Mouse (Mus musculus): ENCODE measurements around the gene Soga1. TPM values are rescaled to one million over a fixed set of nuclear protein-coding genes. Genes with fewer than 3 reads are reported as not detected.

Gene Soga1
- total RNA-seq, 1 experiment from 2014 or later: 0.23 TPM

- no peak for ATAC-seq (ENCODE audit: extremely low read depth, insufficient number of reproducible peaks, low FRiP score, poor library complexity, severe bottlenecking)
These were observed 6.0 kb upstream of the Soga1 start for GRCm38 (mm10) chr2:157084831-157085585.

GRCm38 (mm10) chr2:157081960-157082359 is 2.9 kb upstream of the Soga1 start:
- ATAC-seq (ENCODE audit: extremely low read depth, insufficient number of reproducible peaks, low FRiP score, poor library complexity, severe bottlenecking): no peak

GRCm38 (mm10) chr2:157081331-157081730 is 2.3 kb upstream of the Soga1 start:
- no peak for ATAC-seq (ENCODE audit: extremely low read depth, insufficient number of reproducible peaks, low FRiP score, poor library complexity, severe bottlenecking)

GRCm38 (mm10) chr2:157079701-157080180 is 687 bp upstream of the Soga1 start:
- no peak for ATAC-seq (ENCODE audit: extremely low read depth, insufficient number of reproducible peaks, low FRiP score, poor library complexity, severe bottlenecking)

- no peak for ATAC-seq (ENCODE audit: extremely low read depth, insufficient number of reproducible peaks, low FRiP score, poor library complexity, severe bottlenecking)
These were observed 828 bp downstream of the Soga1 start for GRCm38 (mm10) chr2:157078059-157078792.

GRCm38 (mm10) chr2:157077641-157078058 is 1.4 kb downstream of the Soga1 start:
- no peak for ATAC-seq (ENCODE audit: extremely low read depth, insufficient number of reproducible peaks, low FRiP score, poor library complexity, severe bottlenecking)

- ATAC-seq (ENCODE audit: extremely low read depth, insufficient number of reproducible peaks, low FRiP score, poor library complexity, severe bottlenecking): no peak
These were observed 1.9 kb downstream of the Soga1 start for GRCm38 (mm10) chr2:157077160-157077559.

- ATAC-seq (ENCODE audit: extremely low read depth, insufficient number of reproducible peaks, low FRiP score, poor library complexity, severe bottlenecking): no peak
These were observed 2.5 kb downstream of the Soga1 start for GRCm38 (mm10) chr2:157076585-157076984.

GRCm38 (mm10) chr2:157075685-157076084 is 3.4 kb downstream of the Soga1 start:
- ATAC-seq (ENCODE audit: extremely low read depth, insufficient number of reproducible peaks, low FRiP score, poor library complexity, severe bottlenecking): no peak

GRCm38 (mm10) chr2:157075226-157075625 is 3.8 kb downstream of the Soga1 start:
- no peak for ATAC-seq (ENCODE audit: extremely low read depth, insufficient number of reproducible peaks, low FRiP score, poor library complexity, severe bottlenecking)

- no peak for ATAC-seq (ENCODE audit: extremely low read depth, insufficient number of reproducible peaks, low FRiP score, poor library complexity, severe bottlenecking)
These were observed 4.3 kb downstream of the Soga1 start for GRCm38 (mm10) chr2:157074772-157075171.

GRCm38 (mm10) chr2:157074186-157074724 is 4.8 kb downstream of the Soga1 start:
- ATAC-seq (ENCODE audit: extremely low read depth, insufficient number of reproducible peaks, low FRiP score, poor library complexity, severe bottlenecking): no peak

- ATAC-seq (ENCODE audit: extremely low read depth, insufficient number of reproducible peaks, low FRiP score, poor library complexity, severe bottlenecking): no peak
These were observed 5.5 kb downstream of the Soga1 start for GRCm38 (mm10) chr2:157073378-157074052.

GRCm38 (mm10) chr2:157072316-157072990 is 6.6 kb downstream of the Soga1 start:
- ATAC-seq (ENCODE audit: extremely low read depth, insufficient number of reproducible peaks, low FRiP score, poor library complexity, severe bottlenecking): no peak

GRCm38 (mm10) chr2:157071556-157071955 is 7.5 kb downstream of the Soga1 start:
- no peak for ATAC-seq (ENCODE audit: extremely low read depth, insufficient number of reproducible peaks, low FRiP score, poor library complexity, severe bottlenecking)

GRCm38 (mm10) chr2:157070365-157070764 is 8.7 kb downstream of the Soga1 start:
- ATAC-seq (ENCODE audit: extremely low read depth, insufficient number of reproducible peaks, low FRiP score, poor library complexity, severe bottlenecking): no peak

- no peak for ATAC-seq (ENCODE audit: extremely low read depth, insufficient number of reproducible peaks, low FRiP score, poor library complexity, severe bottlenecking)
These were observed 9.2 kb downstream of the Soga1 start for GRCm38 (mm10) chr2:157069755-157070315.

GRCm38 (mm10) chr2:157069355-157069735 is 9.7 kb downstream of the Soga1 start:
- ATAC-seq (ENCODE audit: extremely low read depth, insufficient number of reproducible peaks, low FRiP score, poor library complexity, severe bottlenecking): no peak

Measured in neutrophil, adult 5-6 weeks (primary cell).